Mouse (Mus musculus) ovary, adult 18-20 months (tissue): ENCODE results near the gene Grhl1.

Experiments
- DNase-seq: peaks from one replicate; pipeline ENCODE4 v3.0.0; 2022; ENCODE audit warnings: low spot score, mixed read lengths

The Grhl1 gene

GRCm38 (mm10) chr12:24644125-24644571 is 72.1 kb downstream of the Grhl1 start:
- no peak for DNase-seq

- DNase-seq, result no peak
Measured at GRCm38 (mm10) chr12:24645901-24646300, 73.8 kb downstream of the Grhl1 start.

GRCm38 (mm10) chr12:24648094-24648493 is 76.0 kb downstream of the Grhl1 start:
- DNase-seq, result no peak

GRCm38 (mm10) chr12:24650415-24651062 is 78.5 kb downstream of the Grhl1 start:
- no peak for DNase-seq

- DNase-seq, result peak; percentile 98
Measured at GRCm38 (mm10) chr12:24651063-24651557, 79.0 kb downstream of the Grhl1 start, which contains the start of gene Klf11. Gene Klf11, plus strand, starts transcription at chr12:24651274.

- peak; percentile 93 for DNase-seq
Measured at GRCm38 (mm10) chr12:24651642-24652342, 79.7 kb downstream of the Grhl1 start.

GRCm38 (mm10) chr12:24654065-24654862 is 82.2 kb downstream of the Grhl1 start:
- DNase-seq, result no peak

GRCm38 (mm10) chr12:24656436-24656835 is 84.4 kb downstream of the Grhl1 start:
- DNase-seq, result no peak

GRCm38 (mm10) chr12:24658998-24659397 is 86.9 kb downstream of the Grhl1 start:
- no peak for DNase-seq

GRCm38 (mm10) chr12:24659923-24660322 is 87.8 kb downstream of the Grhl1 start:
- DNase-seq, result no peak

- no peak for DNase-seq
Measured at GRCm38 (mm10) chr12:24661100-24661499, 89.0 kb downstream of the Grhl1 start.

GRCm38 (mm10) chr12:24662131-24662530 is 90.0 kb downstream of the Grhl1 start:
- no peak for DNase-seq
